Mouse (Mus musculus): ENCODE measurements at regions not wholly inside any gene's neighbourhood (a gene's known extent, or its start where the extent isn't known, plus 50 kb on each side); places are given as distances from the start of the nearest gene placed in this dataset.

- Histone ChIP-seq H3K4me2 (ENCODE audit: insufficient read depth, low read depth, poor library complexity, severe bottlenecking) (no peak overlapping the region), H3K4me1 (ENCODE audit: control insufficient read depth in 1 of 2, insufficient read depth in 2 of 2) (no peaks in the 10 kb centered on the region), H3K27me3 (replicated peaks) (no peaks in the 10 kb centered on the region), H3K27ac (ENCODE audit: insufficient read depth, low read depth) (no peak overlapping the region), H3K9ac (ENCODE audit: insufficient read depth, low read depth) (no peak overlapping the region), H3K36me3 (replicated peaks in 1 of 2; ENCODE audit: control insufficient read depth in 1 of 2, insufficient read depth in 1 of 2, low read length in 1 of 2) (no peaks in the 10 kb centered on the region), H3K79me2 (replicated peaks; ENCODE audit: control insufficient read depth, extremely low read depth, insufficient read depth, poor library complexity, severe bottlenecking) (no peaks in the 10 kb centered on the region), H3K4me3 (replicated peaks in 1 of 3; ENCODE audit: low read depth in 2 of 3, low read length in 2 of 3, poor library complexity in 1 of 3) (no peak overlapping the region), H3K9me3 (replicated peaks; ENCODE audit: low read length) (no peaks in the 10 kb centered on the region)
- in situ Hi-C loops (cut with MboI; ENCODE audit: low pct_ligation_motif_present, low pct_unique_long_range_greater_than_20kb, low sequenced_read_pairs) (no loop called here), dilution Hi-C loops (cut with MboI; ENCODE audit: extremely low pct_ligation_motif_present, extremely low pct_unique_long_range_greater_than_20kb, low sequenced_read_pairs) (no loop called here)
- no peak for DNase-seq (ENCODE audit: extremely low read depth)
- TF ChIP-seq POLR2A (IDR thresholded peaks at IDR 0.05; ENCODE audit: low read depth, low read length) (no peak), TBP (conservative IDR thresholded peaks at IDR 0.05; ENCODE audit: low read depth, low read length) (no peak), RAD21 (IDR thresholded peaks at IDR 0.05; ENCODE audit: low read depth, low read length) (no peak), MAX (IDR thresholded peaks at IDR 0.05; ENCODE audit: low read length) (no peak), NELFE (IDR thresholded peaks at IDR 0.05; ENCODE audit: low read depth, low read length) (no peak), RCOR1 (conservative IDR thresholded peaks at IDR 0.05; ENCODE audit: low read depth, low read length) (no peak), TCF12 (IDR thresholded peaks at IDR 0.05; ENCODE audit: low read depth, low read length) (no peak), IRF4 (IDR thresholded peaks at IDR 0.05; ENCODE audit: low read depth, low read length) (no peak), NRF1 (IDR thresholded peaks at IDR 0.05; ENCODE audit: low read depth, low read length) (no peak), ZC3H11A (IDR thresholded peaks at IDR 0.05; ENCODE audit: low read depth, low read length) (no peak), UBTF (IDR thresholded peaks at IDR 0.05; ENCODE audit: low read depth, low read length) (no peak)
These were observed 224.6 kb downstream of the Lnpk start for GRCm38 (mm10) chr2:74354591-74354990.

GRCm38 (mm10) chr2:74349809-74350208 lies 229.4 kb downstream of the Lnpk start:
- Histone ChIP-seq H3K4me2 (ENCODE audit: insufficient read depth, low read depth, poor library complexity, severe bottlenecking) (no peak overlapping the region), H3K79me2 (replicated peaks; ENCODE audit: control insufficient read depth, extremely low read depth, insufficient read depth, poor library complexity, severe bottlenecking) (no peaks in the 10 kb centered on the region), H3K36me3 (replicated peaks in 1 of 2; ENCODE audit: control insufficient read depth in 1 of 2, insufficient read depth in 1 of 2, low read length in 1 of 2) (no peaks in the 10 kb centered on the region), H3K4me1 (ENCODE audit: control insufficient read depth in 1 of 2, insufficient read depth in 2 of 2) (no peaks in the 10 kb centered on the region), H3K27ac (ENCODE audit: insufficient read depth, low read depth) (no peak overlapping the region), H3K4me3 (replicated peaks in 1 of 3; ENCODE audit: low read depth in 2 of 3, low read length in 2 of 3, poor library complexity in 1 of 3) (no peak overlapping the region), H3K27me3 (replicated peaks) (no peaks in the 10 kb centered on the region), H3K9ac (ENCODE audit: insufficient read depth, low read depth) (no peak overlapping the region), H3K9me3 (replicated peaks; ENCODE audit: low read length) (no peaks in the 10 kb centered on the region)
- in situ Hi-C loops (cut with MboI; ENCODE audit: low pct_ligation_motif_present, low pct_unique_long_range_greater_than_20kb, low sequenced_read_pairs) (no loop called here), dilution Hi-C loops (cut with MboI; ENCODE audit: extremely low pct_ligation_motif_present, extremely low pct_unique_long_range_greater_than_20kb, low sequenced_read_pairs) (no loop called here)
- no peak for TF ChIP-seq JUND (conservative IDR thresholded peaks at IDR 0.05; ENCODE audit: low read depth, low read length)
- no peak for TF ChIP-seq ELF1 (IDR thresholded peaks at IDR 0.05; ENCODE audit: low read depth, low read length)
- TF ChIP-seq RCOR1 (conservative IDR thresholded peaks at IDR 0.05; ENCODE audit: low read depth, low read length): no peak
- no peak for DNase-seq (ENCODE audit: extremely low read depth)

- in situ Hi-C loops (cut with MboI; ENCODE audit: low pct_ligation_motif_present, low pct_unique_long_range_greater_than_20kb, low sequenced_read_pairs): no loop called here
- H3K9ac ChIP-seq (ENCODE audit: insufficient read depth, low read depth): no peak overlapping the region
These were observed 272.9 kb downstream of the Lnpk start for GRCm38 (mm10) chr2:74306301-74306700.

More at GRCm38 (mm10) chr2:74306301-74306700, 272.9 kb downstream of the Lnpk start:
- TF ChIP-seq RAD21 (IDR thresholded peaks at IDR 0.05; ENCODE audit: low read depth, low read length) (no peak), NRF1 (IDR thresholded peaks at IDR 0.05; ENCODE audit: low read depth, low read length) (no peak), TBP (conservative IDR thresholded peaks at IDR 0.05; ENCODE audit: low read depth, low read length) (no peak), IRF4 (IDR thresholded peaks at IDR 0.05; ENCODE audit: low read depth, low read length) (no peak), ELF1 (IDR thresholded peaks at IDR 0.05; ENCODE audit: low read depth, low read length) (no peak), BHLHE40 (IDR thresholded peaks at IDR 0.05; ENCODE audit: low read depth, low read length) (no peak), GABPA (IDR thresholded peaks at IDR 0.05; ENCODE audit: insufficient replicate concordance, low read depth, low read length) (no peak), RCOR1 (conservative IDR thresholded peaks at IDR 0.05; ENCODE audit: low read depth, low read length) (no peak), POLR2A (IDR thresholded peaks at IDR 0.05; ENCODE audit: low read depth, low read length) (no peak), MYC (IDR thresholded peaks at IDR 0.05; ENCODE audit: low read depth, low read length) (no peak), MAFK (IDR thresholded peaks at IDR 0.05; ENCODE audit: insufficient replicate concordance, low read length) (no peak), ZMIZ1 (IDR thresholded peaks at IDR 0.05; ENCODE audit: low read depth, low read length) (no peak), NELFE (IDR thresholded peaks at IDR 0.05; ENCODE audit: low read depth, low read length) (no peak), JUND (conservative IDR thresholded peaks at IDR 0.05; ENCODE audit: low read depth, low read length) (no peak), CHD1 (IDR thresholded peaks at IDR 0.05; ENCODE audit: low read depth, low read length) (no peak), SMC3 (IDR thresholded peaks at IDR 0.05; ENCODE audit: low read depth, low read length) (no peak), TCF12 (IDR thresholded peaks at IDR 0.05; ENCODE audit: low read depth, low read length) (no peak)
- H3K36me3 ChIP-seq (replicated peaks in 1 of 2; ENCODE audit: control insufficient read depth in 1 of 2, insufficient read depth in 1 of 2, low read length in 1 of 2): no peaks in the 10 kb centered on the region
- H3K9me3 ChIP-seq (replicated peaks; ENCODE audit: low read length): no peaks in the 10 kb centered on the region
- H3K79me2 ChIP-seq (replicated peaks; ENCODE audit: control insufficient read depth, extremely low read depth, insufficient read depth, poor library complexity, severe bottlenecking): no peaks in the 10 kb centered on the region
- peaks cover 0 to 8% of the 10 kb centered on the region in 2 experiments; a peak in 2 of 4 replicates for H3K4me1 ChIP-seq (ENCODE audit: control insufficient read depth in 1 of 2, insufficient read depth in 2 of 2)
- H3K4me2 ChIP-seq (ENCODE audit: insufficient read depth, low read depth, poor library complexity, severe bottlenecking): no peak overlapping the region
- DNase-seq (ENCODE audit: extremely low read depth): no peak
- no peak overlapping the region for H3K4me3 ChIP-seq (replicated peaks in 1 of 3; ENCODE audit: low read depth in 2 of 3, low read length in 2 of 3, poor library complexity in 1 of 3)
- H3K27me3 ChIP-seq (replicated peaks): no peaks in the 10 kb centered on the region
- H3K27ac ChIP-seq (ENCODE audit: insufficient read depth, low read depth): no peak overlapping the region
- dilution Hi-C loops (cut with MboI; ENCODE audit: extremely low pct_ligation_motif_present, extremely low pct_unique_long_range_greater_than_20kb, low sequenced_read_pairs): no loop called here
